Mouse (Mus musculus) gastrocnemius, postnatal 36 days (tissue): ENCODE results near the gene Clmn. TPM values are rescaled to one million over a fixed set of nuclear protein-coding genes. Genes with fewer than 3 reads are reported as not detected.
"Not testable (repeated sequence)": the region's sequence is repeated elsewhere in the genome, so short reads cannot be mapped to it uniquely, and the experiment has no call there.

Experiments
- DNase-seq, 2 experiments: peaks; one replicate each; pipeline ENCODE4 v3.0.0; 2022
- intact Hi-C: fragments of 180-260 bp; cut with DNase I; formaldehyde crosslinking; loops from one replicate; pipeline ENCODE4 v1.15.1; 2025
- total RNA-seq, 2 experiments: library from RNA; stranded (reverse); gene quantifications; 2 replicates each; pipeline ENCODE4 v1.2.3; 2021

Gene Clmn
- total RNA-seq, 2 experiments from 2014 or later = 1.9 to 2.1 TPM

- DNase-seq = no peak
- intact Hi-C loops = no loop called here
These were observed 20.6 kb downstream of the Clmn start for GRCm38 (mm10) chr12:104844279-104844678.

- intact Hi-C loops = no loop called here
- no peak for DNase-seq
These were observed 23.6 kb downstream of the Clmn start for GRCm38 (mm10) chr12:104841256-104841655.

GRCm38 (mm10) chr12:104838987-104839386, 25.9 kb downstream of the Clmn start:
- intact Hi-C loops = no loop called here
- DNase-seq = no peak

GRCm38 (mm10) chr12:104838462-104838861, 26.4 kb downstream of the Clmn start:
- no peak for DNase-seq
- intact Hi-C loops = no loop called here

GRCm38 (mm10) chr12:104837957-104838401, 26.9 kb downstream of the Clmn start:
- intact Hi-C loops = loop anchor here (2.0 kb wide), 1 partner anchor 101 kb away; no protein-coding TSS in a partner anchor
- DNase-seq = no peak

GRCm38 (mm10) chr12:104837111-104837837, 27.6 kb downstream of the Clmn start:
- intact Hi-C loops = loop anchor here (2.0 kb wide), 1 partner anchor 102 kb away; no protein-coding TSS in a partner anchor
- DNase-seq = peak in 1 of 2 experiments; percentile 26

GRCm38 (mm10) chr12:104836230-104836629, 28.6 kb downstream of the Clmn start:
- intact Hi-C loops = loop anchor here (2.0 kb wide), 1 partner anchor 103 kb away; no protein-coding TSS in a partner anchor

GRCm38 (mm10) chr12:104835369-104836094, 29.3 kb downstream of the Clmn start:
- intact Hi-C loops = loop anchor here (2.0 kb wide), 1 partner anchor 103 kb away; no protein-coding TSS in a partner anchor
- DNase-seq = no peak

More at GRCm38 (mm10) chr12:104836230-104836629, 28.6 kb downstream of the Clmn start:
- no peak for DNase-seq

GRCm38 (mm10) chr12:104834772-104835171, 30.1 kb downstream of the Clmn start:
- DNase-seq = no peak
- intact Hi-C loops = no loop called here

GRCm38 (mm10) chr12:104830666-104831435, 34.0 kb downstream of the Clmn start:
- no peak for DNase-seq
- intact Hi-C loops = no loop called here

- intact Hi-C loops = no loop called here
- no peak for DNase-seq
These were observed 34.6 kb downstream of the Clmn start for GRCm38 (mm10) chr12:104830283-104830639.

- intact Hi-C loops = loop anchor here (10.0 kb wide), 1 partner anchor 195 kb away; no protein-coding TSS in a partner anchor
- peak; percentile 62 to 65 for DNase-seq
These were observed 35.1 kb downstream of the Clmn start for GRCm38 (mm10) chr12:104829596-104830282.

- not testable (repeated sequence) for DNase-seq
- intact Hi-C loops = loop anchor here (10.0 kb wide), 1 partner anchor 196 kb away; no protein-coding TSS in a partner anchor
These were observed 35.9 kb downstream of the Clmn start for GRCm38 (mm10) chr12:104828986-104829385.

GRCm38 (mm10) chr12:104827721-104828120, 37.2 kb downstream of the Clmn start:
- intact Hi-C loops = loop anchor here (10.0 kb wide), 1 partner anchor 197 kb away; no protein-coding TSS in a partner anchor
- no peak for DNase-seq

GRCm38 (mm10) chr12:104824907-104825267, 40.0 kb downstream of the Clmn start:
- no peak for DNase-seq
- intact Hi-C loops = loop anchor here (5.0 to 10.0 kb wide), 2 partner anchors 38 to 200 kb away; no protein-coding TSS in a partner anchor

- DNase-seq = peak; percentile 68 to 81
- intact Hi-C loops = loop anchor here (5.0 to 10.0 kb wide), 2 partner anchors 37 to 200 kb away; no protein-coding TSS in a partner anchor
These were observed 40.5 kb downstream of the Clmn start for GRCm38 (mm10) chr12:104824244-104824906.

GRCm38 (mm10) chr12:104823722-104824121, 41.2 kb downstream of the Clmn start:
- no peak for DNase-seq
- intact Hi-C loops = loop anchor here (5.0 to 10.0 kb wide), 2 partner anchors 36 to 201 kb away; no protein-coding TSS in a partner anchor

GRCm38 (mm10) chr12:104822838-104823599, 41.9 kb downstream of the Clmn start:
- intact Hi-C loops = loop anchor here (5.0 to 10.0 kb wide), 2 partner anchors 36 to 202 kb away; no protein-coding TSS in a partner anchor
- DNase-seq = no peak
